Mouse (Mus musculus): ENCODE results near the gene Nt5c2.

DNA sequence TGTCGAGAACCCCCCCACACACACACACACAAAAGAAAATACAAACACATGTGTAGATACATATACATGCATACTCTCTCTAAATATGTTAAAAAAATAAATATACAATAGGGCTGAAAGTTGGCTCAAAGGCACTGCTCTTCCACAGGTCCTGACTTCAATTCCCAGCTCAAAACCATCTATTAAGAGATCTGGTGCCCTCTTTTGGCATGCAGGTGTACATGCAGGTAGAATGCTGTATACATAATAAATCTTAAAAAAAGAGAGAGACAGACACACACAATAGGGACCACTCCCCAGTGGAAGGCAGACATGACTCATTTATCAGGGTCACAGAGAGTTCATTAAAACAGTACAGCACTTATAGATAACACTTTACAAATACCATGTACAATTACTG is 31.4 kb upstream of the Nt5c2 start:
- no peak for TF ChIP-seq CTCF (IDR thresholded peaks at IDR 0.05; ENCODE audit: extremely low read depth, insufficient read depth, insufficient read length, insufficient replicate concordance)
- no peak for TF ChIP-seq POLR2A (IDR thresholded peaks at IDR 0.05; ENCODE audit: low read depth, low read length)

All from spleen, adult 2 months (tissue).